Mouse (Mus musculus) forebrain, embryonic 11.5 days (tissue): ENCODE measurements around the gene Spn. TPM values are rescaled to one million over a fixed set of nuclear protein-coding genes. Genes with fewer than 3 reads are reported as not detected.

Experiments
- ATAC-seq: fragments of 200-750 bp; cut with Nextera tagmentation; replicated peaks from 2 replicates; pipeline ENCODE4 v1.8.0; 2017; ENCODE audit warnings: moderate TSS enrichment; ENCODE audit not compliant: low FRiP score
- DNase-seq: peaks from one replicate; pipeline ENCODE4 v3.0.0-alpha.2; 2017; ENCODE audit warnings: low spot score
- H3K27ac ChIP-seq: fragments of 300-500 bp; sonication (generic); 2 replicates; pipeline ENCODE4 v1.5.1; 2014; ENCODE audit warnings: low read depth, low read length
- H3K27me3 ChIP-seq: fragments of 300-500 bp; sonication (generic); 2 replicates; pipeline ENCODE4 v1.6.1; 2014; ENCODE audit warnings: mild to moderate bottlenecking, low read length, mixed read lengths; ENCODE audit not compliant: control insufficient read depth, insufficient read depth
- H3K36me3 ChIP-seq: fragments of 300-500 bp; sonication (generic); 2 replicates; pipeline ENCODE4 v1.6.1; 2014; ENCODE audit warnings: mild to moderate bottlenecking, low read length, moderate library complexity, mixed read lengths; ENCODE audit not compliant: control insufficient read depth, insufficient read depth
- H3K4me1 ChIP-seq: fragments of 300-500 bp; sonication (generic); replicated peaks from 2 replicates; pipeline ENCODE4 v1.6.1; 2014; ENCODE audit warnings: low read length, mixed read lengths; ENCODE audit not compliant: control insufficient read depth, insufficient read depth
- H3K4me2 ChIP-seq: fragments of 300-500 bp; sonication (generic); 2 replicates; pipeline ENCODE4 v1.6.1; 2014; ENCODE audit warnings: low read depth, mild to moderate bottlenecking, low read length, moderate library complexity, mixed read lengths; ENCODE audit not compliant: severe bottlenecking
- H3K4me3 ChIP-seq: fragments of 300-500 bp; sonication (generic); 2 replicates; pipeline ENCODE4 v1.5.1; 2014; ENCODE audit warnings: low read depth, low read length
- H3K9ac ChIP-seq: fragments of 300-500 bp; sonication (generic); 2 replicates; pipeline ENCODE4 v1.6.1; 2014; ENCODE audit warnings: low read length
- H3K9me3 ChIP-seq: fragments of 300-500 bp; sonication (generic); 2 replicates; pipeline ENCODE4 v1.6.1; 2016; ENCODE audit warnings: low read length, mixed read lengths; ENCODE audit not compliant: control insufficient read depth
- WGBS: fragments of 180-500 bp; shearing (Covaris S2); extraction: QIAGEN DNeasy Blood & Tissue Kit; methylation state at CpG from one replicate; pipeline ENCODE4 v1.1.7; 2014; 5-methylcytosine and 5-hydroxymethylcytosine counted together
- polyA plus RNA-seq: library from polyadenylated mRNA; unstranded; fragments of >200 nt; fragmentation: Nextera tagmentation; extraction: Ambion mirVana; gene quantifications from 2 replicates; pipeline ENCODE4 v1.2.1, GENCODE M21; 2014

Gene Spn
- polyA plus RNA-seq, 1 experiment from 2014 or later, result 0.11 TPM

- 91% methylated on average over 5 of the region's 5 CpGs for WGBS
- Histone ChIP-seq H3K4me2 (no peak overlapping the region), H3K36me3 (no peaks in the 10 kb centered on the region), H3K9me3 (no peaks in the 10 kb centered on the region), H3K4me3 (no peak overlapping the region), H3K27ac (no peak overlapping the region), H3K27me3 (no peaks in the 10 kb centered on the region), H3K9ac (no peak overlapping the region), H3K4me1 (no peaks in the 10 kb centered on the region)
- DNase-seq, result no peak
- no peak for ATAC-seq
Observed at GRCm38 (mm10) chr7:127166501-127166900, 28.9 kb upstream of the Spn start.

- Histone ChIP-seq H3K9me3 (no peaks in the 10 kb centered on the region), H3K4me2 (no peak overlapping the region)
Observed at GRCm38 (mm10) chr7:127165607-127166493, 28.2 kb upstream of the Spn start.

GRCm38 (mm10) chr7:127164002-127164401 lies 26.4 kb upstream of the Spn start:
- Histone ChIP-seq H3K9me3 (no peaks in the 10 kb centered on the region), H3K4me3 (no peak overlapping the region), H3K36me3 (no peaks in the 10 kb centered on the region), H3K27ac (no peak overlapping the region), H3K9ac (no peak overlapping the region), H3K4me2 (no peak overlapping the region), H3K4me1 (no peaks in the 10 kb centered on the region), H3K27me3 (no peaks in the 10 kb centered on the region)
- no peak for DNase-seq
- WGBS, result 84% methylated on average over 4 of the region's 4 CpGs
- ATAC-seq, result no peak

More at GRCm38 (mm10) chr7:127165607-127166493, 28.2 kb upstream of the Spn start:
- WGBS, result 87% methylated on average over 12 of the region's 12 CpGs
- no peak for ATAC-seq
- H3K27ac ChIP-seq, result no peak overlapping the region
- no peaks in the 10 kb centered on the region for H3K4me1 ChIP-seq
- no peaks in the 10 kb centered on the region for H3K27me3 ChIP-seq
- H3K4me3 ChIP-seq, result no peak overlapping the region
- no peaks in the 10 kb centered on the region for H3K36me3 ChIP-seq
- H3K9ac ChIP-seq, result no peak overlapping the region
- no peak for DNase-seq

GRCm38 (mm10) chr7:127162546-127162945 lies 24.9 kb upstream of the Spn start:
- Histone ChIP-seq H3K27ac (no peak overlapping the region), H3K9me3 (no peaks in the 10 kb centered on the region), H3K4me3 (no peak overlapping the region), H3K4me1 (no peaks in the 10 kb centered on the region), H3K9ac (no peak overlapping the region), H3K27me3 (no peaks in the 10 kb centered on the region), H3K4me2 (no peak overlapping the region), H3K36me3 (no peaks in the 10 kb centered on the region)
- DNase-seq (no peak), ATAC-seq (no peak)
- WGBS, result 90% methylated on average over 5 of the region's 5 CpGs

DNA sequence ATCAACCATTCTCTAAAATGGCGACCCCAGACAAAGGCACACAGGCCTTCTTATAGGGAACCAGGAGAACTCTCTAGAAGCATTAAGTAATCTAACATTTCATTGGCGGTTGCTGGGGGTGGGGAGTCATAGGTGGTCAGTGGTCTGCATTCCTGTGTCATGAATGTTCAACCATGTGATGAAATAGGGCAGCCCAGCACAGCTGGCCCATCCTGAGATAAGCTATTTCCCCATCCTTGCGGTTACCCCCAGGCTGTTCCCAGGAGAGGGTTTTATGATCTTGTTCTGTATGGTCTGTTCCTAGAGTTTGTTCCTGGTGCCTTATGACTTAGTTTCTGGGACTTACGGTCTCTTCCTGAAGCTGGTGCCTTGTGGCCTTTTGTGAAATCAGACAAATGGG lies 19.9 kb upstream of the Spn start:
- ATAC-seq (no peak), DNase-seq (no peak)
- WGBS, result 88% methylated on average over 4 of the region's 4 CpGs
- Histone ChIP-seq H3K27ac (no peak overlapping the region), H3K36me3 (no peaks in the 10 kb centered on the region), H3K4me3 (no peak overlapping the region), H3K4me1 (no peaks in the 10 kb centered on the region), H3K9ac (no peak overlapping the region), H3K9me3 (no peaks in the 10 kb centered on the region), H3K4me2 (no peak overlapping the region), H3K27me3 (no peaks in the 10 kb centered on the region)

GRCm38 (mm10) chr7:127153477-127153876 lies 15.9 kb upstream of the Spn start:
- H3K27ac ChIP-seq, result no peak overlapping the region
- WGBS, result 84% methylated on average over 3 of the region's 3 CpGs
- no peaks in the 10 kb centered on the region for H3K4me1 ChIP-seq
- no peaks in the 10 kb centered on the region for H3K9me3 ChIP-seq
- H3K4me2 ChIP-seq, result no peak overlapping the region
- H3K4me3 ChIP-seq, result no peak overlapping the region
- ATAC-seq, result no peak
- DNase-seq, result no peak
- no peak overlapping the region for H3K9ac ChIP-seq
- H3K36me3 ChIP-seq, result no peaks in the 10 kb centered on the region
- H3K27me3 ChIP-seq, result no peaks in the 10 kb centered on the region

- Histone ChIP-seq H3K9ac (no peak overlapping the region), H3K27me3 (no peaks in the 10 kb centered on the region), H3K27ac (no peak overlapping the region), H3K4me1 (no peaks in the 10 kb centered on the region), H3K36me3 (no peaks in the 10 kb centered on the region), H3K4me3 (no peak overlapping the region), H3K4me2 (no peak overlapping the region), H3K9me3 (no peaks in the 10 kb centered on the region)
- ATAC-seq, result no peak
- WGBS, result 87% methylated on average over 6 of the region's 6 CpGs
- no peak for DNase-seq
Observed at GRCm38 (mm10) chr7:127152464-127152863, 14.8 kb upstream of the Spn start.

DNA sequence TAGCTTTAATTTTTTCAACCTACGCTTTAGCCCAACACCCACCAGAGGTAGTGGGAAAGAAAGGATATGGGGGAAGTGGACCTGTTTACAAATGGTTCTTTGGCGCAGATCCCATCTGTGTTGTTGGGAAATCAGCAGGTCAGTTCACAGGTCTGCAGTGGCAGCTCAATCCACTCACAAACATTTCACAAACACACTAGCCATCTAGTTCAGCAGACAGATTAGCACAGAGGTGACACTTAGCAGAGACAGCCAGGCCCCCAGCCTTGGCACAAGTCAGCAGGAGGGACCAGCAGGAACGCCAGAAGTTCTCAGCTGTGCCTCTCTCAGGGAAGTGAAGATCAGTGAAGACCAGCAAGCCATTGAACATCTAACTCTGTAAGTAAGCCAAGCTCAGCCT lies 10.3 kb upstream of the Spn start:
- no peaks in the 10 kb centered on the region for H3K4me1 ChIP-seq
- no peak overlapping the region for H3K4me2 ChIP-seq
- ATAC-seq, result no peak
- H3K36me3 ChIP-seq, result no peaks in the 10 kb centered on the region
- no peaks in the 10 kb centered on the region for H3K9me3 ChIP-seq
- no peak overlapping the region for H3K27ac ChIP-seq
- WGBS, result 83% methylated on average over 3 of the region's 3 CpGs
- no peak overlapping the region for H3K9ac ChIP-seq
- DNase-seq, result no peak
- no peak overlapping the region for H3K4me3 ChIP-seq
- no peaks in the 10 kb centered on the region for H3K27me3 ChIP-seq

DNA sequence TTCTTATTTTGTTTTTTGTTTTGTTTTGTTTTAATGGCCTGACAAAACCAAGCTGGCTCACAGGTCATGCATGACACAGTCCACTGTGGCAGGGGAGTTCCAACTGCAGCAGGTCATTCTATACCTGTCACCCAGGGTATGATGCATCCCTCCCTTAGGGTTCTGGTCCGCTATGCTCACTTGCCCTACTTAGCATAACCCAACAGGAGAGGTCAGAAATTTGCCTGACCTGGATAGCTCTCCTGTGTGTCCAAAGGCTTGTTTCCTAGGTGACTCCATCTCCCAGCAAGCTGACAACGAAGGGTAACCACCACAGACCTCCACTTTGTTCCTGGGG lies 8.6 kb upstream of the Spn start:
- no peak overlapping the region for H3K9ac ChIP-seq
- no peak overlapping the region for H3K27ac ChIP-seq
- no peaks in the 10 kb centered on the region for H3K36me3 ChIP-seq
- no peaks in the 10 kb centered on the region for H3K27me3 ChIP-seq
- no peak overlapping the region for H3K4me3 ChIP-seq
- H3K4me2 ChIP-seq, result no peak overlapping the region
- no peak for ATAC-seq
- WGBS, result 49% methylated on average over 2 of the region's 2 CpGs
- no peak for DNase-seq
- H3K9me3 ChIP-seq, result no peaks in the 10 kb centered on the region
- no peaks in the 10 kb centered on the region for H3K4me1 ChIP-seq
